Mouse (Mus musculus): ENCODE data around the gene Bbox1.

DNA sequence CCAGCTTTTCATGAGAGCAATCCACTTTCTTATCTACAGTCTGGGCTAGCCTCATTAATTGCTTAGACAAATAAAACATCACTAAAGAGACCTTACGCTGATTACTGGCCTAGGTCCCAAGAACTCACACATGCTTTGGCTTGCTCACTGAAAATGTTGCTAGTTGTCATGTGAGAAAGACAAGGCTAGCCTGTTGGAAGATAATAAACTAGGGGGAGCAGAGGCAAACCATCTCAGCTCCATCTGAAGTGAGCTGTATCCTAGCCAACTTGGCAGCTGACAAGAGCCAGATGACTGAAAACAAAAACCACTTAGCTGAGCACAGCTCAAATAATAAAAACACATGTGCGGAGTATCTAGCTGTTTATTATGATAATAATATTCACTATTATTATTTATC, 40.2 kb downstream of the Bbox1 start:
- TF ChIP-seq CTCF (IDR thresholded peaks at IDR 0.05; ENCODE audit: borderline replicate concordance, extremely low read depth, insufficient read depth, insufficient read length) (no peak), POLR2A (IDR thresholded peaks at IDR 0.05; ENCODE audit: borderline replicate concordance, extremely low read depth, insufficient read depth, insufficient read length, poor library complexity, severe bottlenecking) (no peak)

Data from brain, embryonic 14.5 days (tissue).